Mouse (Mus musculus): ENCODE results near the gene H2afx. TPM values are rescaled to one million over a fixed set of nuclear protein-coding genes. Genes with fewer than 3 reads are reported as not detected.
"Not testable (repeated sequence)": the region's sequence is repeated elsewhere in the genome, so short reads cannot be mapped to it uniquely, and the experiment has no call there.

Gene H2afx
- 10 to 100 TPM; 66.5 to 67.6 TPM for total RNA-seq (2021)

GRCm38 (mm10) chr9:44334396-44335330 lies at the start of gene H2afx:
TSS of gene H2afx (plus strand) at chr9:44334694.
- peak; percentile 98 to 100 for DNase-seq (ENCODE audit: extremely low spot score in 1 of 2, low spot score in 2 of 2)
- intact Hi-C loops (cut with DNase I) = loop anchor here (10.0 kb wide), 1 partner anchor 210 kb away; no protein-coding TSS in a partner anchor

- intact Hi-C loops (cut with DNase I) = no loop called here
- no peak for DNase-seq (ENCODE audit: extremely low spot score in 1 of 2, low spot score in 2 of 2)
These were observed 48.1 kb upstream of the H2afx start for GRCm38 (mm10) chr9:44286256-44286850.

GRCm38 (mm10) chr9:44287003-44287400 lies 47.5 kb upstream of the H2afx start:
- no peak for DNase-seq (ENCODE audit: extremely low spot score in 1 of 2, low spot score in 2 of 2)
- intact Hi-C loops (cut with DNase I) = no loop called here

GRCm38 (mm10) chr9:44287401-44288075 lies 47.0 kb upstream of the H2afx start:
- intact Hi-C loops (cut with DNase I) = no loop called here
- peak in 1 of 2 experiments; percentile 60 for DNase-seq (ENCODE audit: extremely low spot score in 1 of 2, low spot score in 2 of 2)

GRCm38 (mm10) chr9:44288076-44288958 lies 46.2 kb upstream of the H2afx start, which contains the start of gene Abcg4:
TSS of gene Abcg4 (minus strand) at chr9:44288615.
- intact Hi-C loops (cut with DNase I) = no loop called here
- peak in 1 of 2 experiments; percentile 58 for DNase-seq (ENCODE audit: extremely low spot score in 1 of 2, low spot score in 2 of 2)

GRCm38 (mm10) chr9:44288959-44289291 lies 45.6 kb upstream of the H2afx start:
- intact Hi-C loops (cut with DNase I) = no loop called here
- no peak for DNase-seq (ENCODE audit: extremely low spot score in 1 of 2, low spot score in 2 of 2)

- DNase-seq (ENCODE audit: extremely low spot score in 1 of 2, low spot score in 2 of 2) = no peak
- intact Hi-C loops (cut with DNase I) = no loop called here
These were observed 42.0 kb upstream of the H2afx start for GRCm38 (mm10) chr9:44292490-44292889.

- DNase-seq (ENCODE audit: extremely low spot score in 1 of 2, low spot score in 2 of 2); intact Hi-C loops (cut with DNase I): not testable (repeated sequence)
These were observed 34.5 kb upstream of the H2afx start for GRCm38 (mm10) chr9:44300001-44300400.

GRCm38 (mm10) chr9:44305466-44306079 lies 28.9 kb upstream of the H2afx start, which contains the start of gene Hinfp:
TSS of gene Hinfp (minus strand) at chr9:44305671.
- DNase-seq (ENCODE audit: extremely low spot score in 1 of 2, low spot score in 2 of 2) = peak; percentile 99
- intact Hi-C loops (cut with DNase I) = no loop called here

- intact Hi-C loops (cut with DNase I) = no loop called here
- no peak for DNase-seq (ENCODE audit: extremely low spot score in 1 of 2, low spot score in 2 of 2)
These were observed 28.0 kb upstream of the H2afx start for GRCm38 (mm10) chr9:44306532-44306931.

- no peak for DNase-seq (ENCODE audit: extremely low spot score in 1 of 2, low spot score in 2 of 2)
- intact Hi-C loops (cut with DNase I) = no loop called here
These were observed 27.2 kb upstream of the H2afx start for GRCm38 (mm10) chr9:44307248-44307647.

- intact Hi-C loops (cut with DNase I) = no loop called here
These were observed 24.7 kb upstream of the H2afx start for GRCm38 (mm10) chr9:44309756-44310155.

GRCm38 (mm10) chr9:44310750-44311135 lies 23.8 kb upstream of the H2afx start:
- no peak for DNase-seq (ENCODE audit: extremely low spot score in 1 of 2, low spot score in 2 of 2)
- intact Hi-C loops (cut with DNase I) = no loop called here

More at GRCm38 (mm10) chr9:44309756-44310155, 24.7 kb upstream of the H2afx start:
- DNase-seq (ENCODE audit: extremely low spot score in 1 of 2, low spot score in 2 of 2) = no peak

GRCm38 (mm10) chr9:44311136-44312134 lies 23.1 kb upstream of the H2afx start:
- DNase-seq (ENCODE audit: extremely low spot score in 1 of 2, low spot score in 2 of 2) = peak in 1 of 2 experiments; percentile 72
- intact Hi-C loops (cut with DNase I) = no loop called here

GRCm38 (mm10) chr9:44313476-44314256 lies 20.8 kb upstream of the H2afx start:
- DNase-seq (ENCODE audit: extremely low spot score in 1 of 2, low spot score in 2 of 2) = peak; percentile 68 to 84
- intact Hi-C loops (cut with DNase I) = no loop called here

GRCm38 (mm10) chr9:44314257-44314547 lies 20.3 kb upstream of the H2afx start:
- intact Hi-C loops (cut with DNase I) = no loop called here
- no peak for DNase-seq (ENCODE audit: extremely low spot score in 1 of 2, low spot score in 2 of 2)

Measured in left cerebral cortex, postnatal 10 days (tissue).